Mouse (Mus musculus) kidney, postnatal 4 days (tissue): ENCODE results near the gene Mpv17l.
A peak's percentile ranks its signal among the peaks of the same experiment; 100 is the strongest.
"Not testable (repeated sequence)": the region's sequence is repeated elsewhere in the genome, so short reads cannot be mapped to it uniquely, and the experiment has no call there.

Source experiments
- DNase-seq, 2 experiments: peaks; one replicate each; pipeline ENCODE4 v3.0.0; 2021; ENCODE audit warnings: mixed read lengths in 2 of 2

Gene Mpv17l

DNA sequence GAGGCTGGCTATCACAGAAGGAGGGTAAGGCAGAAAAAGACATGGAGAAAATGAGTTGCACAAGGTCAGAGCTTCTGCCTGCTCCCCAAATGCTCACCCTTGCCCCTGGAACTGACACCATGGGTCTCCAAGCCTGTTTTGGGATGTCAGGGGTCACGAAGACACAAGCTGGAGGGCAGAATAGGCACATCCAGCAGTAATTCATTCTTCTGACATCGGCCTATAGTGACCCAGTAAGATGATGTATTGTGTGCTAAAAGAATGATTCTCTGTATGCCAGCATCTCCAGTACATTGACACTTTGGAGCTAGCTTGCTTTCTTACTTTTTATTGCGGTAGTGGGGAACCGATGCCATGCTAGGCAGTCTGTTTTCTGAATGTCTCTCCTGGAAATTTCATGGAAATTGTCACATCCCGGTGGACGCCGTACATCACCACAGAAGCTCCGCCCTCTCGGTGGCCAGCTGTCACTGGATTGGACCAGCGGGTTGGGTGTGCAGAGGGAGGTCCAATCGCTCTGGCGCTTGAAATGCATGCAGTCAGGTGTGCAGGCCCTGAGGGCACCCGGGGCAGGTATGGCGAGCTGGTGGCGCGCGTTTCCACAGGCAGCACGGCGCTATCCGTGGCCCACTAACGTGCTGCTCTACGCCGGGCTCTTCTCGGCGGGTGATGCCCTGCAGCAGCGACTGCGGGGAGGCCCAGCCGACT lies 37.3 kb downstream of the Mpv17l start:
- peak; percentile 81 to 89 for DNase-seq

DNA sequence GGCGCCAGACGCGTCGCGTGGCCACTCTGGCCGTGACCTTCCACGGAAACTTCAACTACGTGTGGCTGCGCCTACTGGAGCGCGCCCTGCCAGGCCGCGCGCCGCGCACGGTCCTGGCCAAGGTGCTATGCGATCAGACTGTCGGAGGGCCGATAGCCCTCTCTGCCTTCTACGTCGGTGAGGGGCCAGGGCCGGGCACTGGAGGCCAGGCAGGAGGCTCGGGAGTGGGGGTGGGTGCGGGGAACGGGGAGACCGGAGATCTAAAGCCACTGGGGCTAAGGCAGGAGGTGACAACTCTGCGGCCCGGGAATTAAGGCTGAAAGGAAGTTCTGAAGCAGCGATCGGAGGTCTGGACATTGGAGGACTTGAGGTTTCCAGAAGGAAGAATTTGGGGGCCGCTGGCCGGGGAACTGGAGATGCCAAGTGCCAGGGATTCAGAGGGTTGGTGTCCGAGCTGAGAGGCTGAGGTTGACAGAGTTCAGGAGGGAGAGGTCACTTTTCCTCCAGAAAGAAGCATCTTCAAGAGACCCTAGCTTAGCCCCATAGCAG lies 38.0 kb downstream of the Mpv17l start:
- DNase-seq: no peak

DNA sequence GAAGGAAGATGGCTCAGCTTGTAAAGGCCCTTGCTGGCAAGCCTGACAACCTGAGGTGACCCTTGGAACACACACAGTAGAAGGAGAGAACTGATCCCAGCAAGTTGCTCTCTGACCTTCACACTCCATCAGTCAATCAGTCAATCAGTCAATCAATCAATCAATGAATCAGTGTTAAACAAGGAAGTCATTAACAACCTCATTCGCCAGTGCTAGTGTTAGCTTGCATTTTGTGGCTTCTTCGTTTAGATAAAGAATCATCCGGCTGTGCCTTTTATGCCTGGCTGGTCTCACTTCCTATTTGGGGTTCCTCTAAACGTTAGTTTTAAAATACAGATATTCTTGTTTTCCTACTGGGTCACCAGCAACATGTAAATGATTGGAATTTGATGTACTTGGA lies 41.2 kb downstream of the Mpv17l start:
- DNase-seq: no peak

DNA sequence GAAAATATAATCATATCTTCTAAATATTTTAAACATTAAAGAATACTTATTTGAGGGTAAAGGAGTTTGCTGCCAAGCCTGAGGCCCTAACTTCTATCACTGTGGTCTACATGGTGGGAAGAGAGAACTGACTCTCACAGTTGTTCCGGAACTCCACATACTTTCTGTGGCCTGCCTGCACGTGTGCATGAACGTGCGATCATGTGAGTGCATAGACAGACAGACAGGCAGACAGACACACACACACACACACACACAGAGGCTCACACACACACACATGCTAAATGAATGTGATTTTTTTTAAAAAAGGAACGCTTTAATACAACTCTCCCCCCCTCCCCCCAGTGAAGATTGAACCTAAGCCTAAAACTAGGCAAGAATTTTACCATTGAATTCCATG lies 41.8 kb downstream of the Mpv17l start:
- DNase-seq: no peak

DNA sequence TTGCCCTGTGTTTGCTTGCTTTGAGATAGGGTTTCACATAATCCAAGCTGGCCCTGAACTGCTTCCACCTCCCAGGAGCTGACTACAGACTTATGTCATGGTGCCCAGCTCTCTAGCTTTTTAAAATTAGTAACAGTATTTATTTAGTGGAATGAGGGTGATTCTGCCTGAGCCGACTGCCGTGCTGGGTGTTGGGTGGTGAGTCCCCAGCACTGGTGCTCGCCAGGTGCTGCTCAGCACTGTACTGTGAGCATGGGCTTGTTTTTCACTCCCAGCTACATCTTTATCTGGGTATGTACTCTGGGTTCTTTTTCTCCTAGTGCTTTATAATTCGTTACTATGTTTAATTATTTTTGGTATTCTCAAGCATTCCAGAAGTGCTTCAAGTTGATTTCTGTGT lies 42.2 kb downstream of the Mpv17l start:
- DNase-seq: no peak

DNA sequence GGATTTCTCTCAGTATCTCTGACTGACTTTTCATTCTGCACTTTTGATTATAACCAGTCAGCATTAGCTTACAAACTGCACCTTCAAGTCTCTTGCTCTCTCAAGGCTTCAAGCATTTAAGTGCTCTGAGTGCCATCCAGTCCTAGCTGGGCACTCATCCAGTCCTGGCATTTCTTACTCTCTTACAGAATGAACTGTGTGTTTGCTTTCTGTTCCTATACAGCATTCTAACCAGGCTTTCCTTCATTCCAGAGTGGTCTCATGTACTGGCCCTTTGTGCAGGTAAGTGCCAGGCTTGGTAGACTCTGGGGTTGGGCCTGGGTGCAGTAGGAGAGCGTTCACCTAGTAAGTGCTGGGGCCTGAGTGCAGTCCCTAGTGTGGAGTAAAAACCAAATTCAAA lies 43.3 kb downstream of the Mpv17l start:
- DNase-seq: no peak

DNA sequence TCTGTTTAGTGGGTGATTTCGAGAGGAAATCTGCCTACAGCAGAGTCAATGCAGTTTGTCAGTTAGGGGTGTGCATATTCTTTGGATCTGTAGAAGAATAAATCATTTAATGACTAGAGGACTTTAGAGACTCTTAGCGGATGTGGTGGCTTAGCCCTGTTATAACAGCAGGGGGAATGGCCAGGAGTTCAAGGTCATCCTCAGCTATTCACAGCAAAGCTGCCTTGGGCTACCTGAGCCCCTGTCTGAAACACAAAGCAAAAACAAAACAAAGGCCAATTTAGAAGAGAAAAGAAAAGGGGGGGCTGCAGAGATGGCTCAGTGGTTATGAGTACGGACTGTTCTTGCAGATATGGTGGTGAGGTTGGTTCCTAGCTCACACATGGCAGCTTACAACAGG lies 48.3 kb downstream of the Mpv17l start:
- DNase-seq: no peak

DNA sequence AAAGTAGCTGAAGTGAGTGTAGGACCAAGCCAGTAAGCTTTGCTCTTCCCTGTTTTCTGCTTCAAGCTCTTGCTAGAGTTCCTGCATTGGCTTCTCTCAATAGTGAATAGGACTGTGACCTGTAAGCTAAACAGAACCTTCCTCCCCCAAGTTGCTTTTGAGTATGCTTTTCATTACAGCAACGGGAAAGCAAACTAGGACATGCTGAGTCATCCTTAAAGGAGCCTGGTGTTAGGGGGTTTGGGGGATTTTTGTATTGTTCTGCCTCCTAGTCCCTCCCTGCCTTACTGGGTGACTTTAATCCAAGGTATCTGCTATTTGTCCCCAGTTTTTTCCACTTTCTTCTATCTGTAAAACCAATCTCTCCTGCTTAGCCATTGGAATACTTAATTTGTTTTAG lies 59.1 kb downstream of the Mpv17l start:
- DNase-seq: no peak

DNA sequence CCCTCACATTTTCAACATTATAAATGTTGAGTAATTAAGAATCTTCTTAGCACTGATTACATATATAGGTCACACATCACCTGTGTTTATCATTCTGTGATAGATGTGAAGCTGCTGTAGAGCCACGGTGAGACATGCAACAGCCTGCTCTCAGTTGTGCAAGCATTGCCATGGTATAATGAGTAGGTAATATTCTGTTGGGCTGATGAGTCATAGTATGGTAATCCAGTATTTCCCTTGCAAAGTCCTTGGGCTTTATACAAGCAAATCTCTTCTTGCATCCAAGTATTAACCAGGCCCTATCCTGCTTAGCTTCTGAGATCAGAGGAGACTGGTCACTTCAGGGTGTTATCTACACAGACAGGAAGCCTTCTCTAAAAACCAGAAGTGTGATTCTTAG lies 66.1 kb downstream of the Mpv17l start:
- no peak for DNase-seq

DNA sequence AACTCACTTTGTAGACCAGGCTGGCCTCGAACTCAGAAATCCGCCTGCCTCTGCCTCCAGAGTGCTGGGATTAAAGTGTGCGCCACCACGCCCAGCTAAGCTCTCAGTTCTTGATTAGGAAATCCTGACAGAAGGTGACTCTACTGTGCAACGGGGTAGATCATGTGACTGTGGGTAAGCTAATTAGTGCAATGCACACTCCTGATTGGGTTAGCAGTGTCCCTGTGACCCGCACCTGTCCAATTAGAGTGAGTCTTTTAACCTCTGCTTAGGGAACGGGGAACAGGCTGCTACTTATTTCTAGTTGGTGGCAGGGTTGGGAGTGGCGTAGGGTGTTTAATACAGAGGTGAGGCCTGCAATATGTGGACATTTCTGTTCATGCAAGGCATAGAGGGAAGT lies 69.1 kb downstream of the Mpv17l start:
- DNase-seq: no peak

DNA sequence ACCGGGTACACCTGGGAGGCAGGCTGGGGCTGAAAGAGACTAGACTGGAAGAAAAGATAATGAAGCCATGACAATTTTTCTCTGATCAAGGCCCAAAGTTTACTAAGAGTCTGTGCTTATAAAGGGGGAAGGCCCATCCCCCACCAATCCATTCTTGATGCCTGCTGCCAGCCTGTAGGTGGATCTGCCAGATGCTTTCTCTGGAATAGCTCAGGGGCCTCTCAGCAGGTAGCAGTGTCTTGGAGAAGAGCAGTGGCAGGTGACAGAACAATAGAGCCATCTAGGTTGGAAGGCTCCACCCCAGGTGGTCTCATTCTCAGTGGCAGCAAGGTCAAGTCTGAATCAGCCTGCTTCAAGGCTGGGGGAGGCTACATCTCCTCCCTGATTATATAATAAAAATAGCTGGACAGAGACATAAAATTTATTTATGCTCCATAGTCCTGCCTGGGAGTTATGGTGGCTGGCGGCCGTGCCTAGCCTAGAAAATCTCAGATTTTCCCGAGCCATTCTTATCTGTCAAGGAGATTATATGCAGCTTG lies 73.5 kb downstream of the Mpv17l start:
- DNase-seq: not testable (repeated sequence)

DNA sequence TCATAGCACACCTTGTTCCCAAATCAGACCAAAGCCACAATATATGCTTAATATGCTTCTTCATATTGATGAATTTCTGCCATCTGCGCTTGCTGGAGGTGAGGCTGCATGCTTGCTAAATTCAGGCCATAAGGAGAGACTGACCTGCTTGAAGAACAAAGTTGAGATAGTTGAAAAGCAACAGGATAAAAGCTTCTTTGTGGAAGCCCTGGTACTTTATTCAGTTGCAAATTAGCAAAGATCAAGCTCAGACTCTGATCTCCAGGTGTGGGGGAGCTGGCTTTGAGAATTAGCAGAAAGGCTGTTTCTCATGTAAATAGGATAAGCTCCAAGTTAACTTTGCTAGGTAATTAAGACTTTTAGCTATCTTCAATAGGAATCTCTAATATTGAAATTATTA lies 74.1 kb downstream of the Mpv17l start:
- not testable (repeated sequence) for DNase-seq

DNA sequence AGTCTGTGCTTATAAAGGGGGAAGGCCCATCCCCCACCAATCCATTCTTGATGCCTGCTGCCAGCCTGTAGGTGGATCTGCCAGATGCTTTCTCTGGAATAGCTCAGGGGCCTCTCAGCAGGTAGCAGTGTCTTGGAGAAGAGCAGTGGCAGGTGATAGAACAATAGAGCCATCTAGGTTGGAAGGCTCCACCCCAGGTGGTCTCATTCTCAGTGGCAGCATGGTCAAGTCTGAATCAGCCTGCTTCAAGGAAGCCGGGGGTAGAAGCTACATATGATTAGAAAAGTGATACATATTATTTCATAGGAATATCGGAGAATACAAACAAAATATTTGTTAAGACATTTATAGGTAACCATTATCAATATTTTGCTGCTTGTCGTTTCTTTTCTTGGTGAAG lies 78.8 kb downstream of the Mpv17l start:
- not testable (repeated sequence) for DNase-seq

DNA sequence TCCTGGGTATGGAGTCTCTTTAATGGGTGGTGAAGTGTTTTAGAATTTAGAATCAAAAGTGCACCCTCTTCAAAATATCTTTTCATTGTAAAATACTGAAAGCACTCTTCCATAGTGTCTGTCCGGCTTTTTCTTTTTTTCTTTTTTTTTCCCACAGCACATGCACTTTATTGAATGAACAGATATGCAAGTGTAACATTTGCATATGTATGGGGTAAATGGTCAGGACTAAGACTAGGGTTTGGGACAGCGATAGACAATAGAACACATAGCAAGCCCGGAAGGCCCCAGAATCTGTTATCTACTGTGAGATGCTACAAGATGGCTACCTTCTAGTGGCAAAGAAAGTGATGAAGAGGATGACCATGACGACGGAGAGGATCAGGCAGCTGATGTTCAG lies 80.2 kb downstream of the Mpv17l start:
- DNase-seq: no peak

DNA sequence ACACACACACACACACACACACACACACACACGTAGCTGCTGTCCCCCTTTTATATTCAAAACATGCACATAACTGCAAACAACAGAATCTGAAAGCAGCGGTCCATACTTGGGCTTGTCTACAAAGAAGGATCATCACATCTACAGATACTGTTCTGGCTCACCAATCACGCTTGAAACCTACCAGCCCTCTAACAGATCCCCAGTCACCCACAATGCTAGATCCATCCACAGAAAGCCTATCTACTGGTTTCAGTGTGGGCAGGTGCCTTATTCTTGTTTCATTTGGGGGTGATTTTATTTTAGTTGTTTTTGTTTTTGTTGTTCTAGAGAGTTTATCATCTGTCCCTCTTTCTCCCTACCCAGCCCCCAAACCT lies 83.2 kb downstream of the Mpv17l start:
- DNase-seq: no peak

DNA sequence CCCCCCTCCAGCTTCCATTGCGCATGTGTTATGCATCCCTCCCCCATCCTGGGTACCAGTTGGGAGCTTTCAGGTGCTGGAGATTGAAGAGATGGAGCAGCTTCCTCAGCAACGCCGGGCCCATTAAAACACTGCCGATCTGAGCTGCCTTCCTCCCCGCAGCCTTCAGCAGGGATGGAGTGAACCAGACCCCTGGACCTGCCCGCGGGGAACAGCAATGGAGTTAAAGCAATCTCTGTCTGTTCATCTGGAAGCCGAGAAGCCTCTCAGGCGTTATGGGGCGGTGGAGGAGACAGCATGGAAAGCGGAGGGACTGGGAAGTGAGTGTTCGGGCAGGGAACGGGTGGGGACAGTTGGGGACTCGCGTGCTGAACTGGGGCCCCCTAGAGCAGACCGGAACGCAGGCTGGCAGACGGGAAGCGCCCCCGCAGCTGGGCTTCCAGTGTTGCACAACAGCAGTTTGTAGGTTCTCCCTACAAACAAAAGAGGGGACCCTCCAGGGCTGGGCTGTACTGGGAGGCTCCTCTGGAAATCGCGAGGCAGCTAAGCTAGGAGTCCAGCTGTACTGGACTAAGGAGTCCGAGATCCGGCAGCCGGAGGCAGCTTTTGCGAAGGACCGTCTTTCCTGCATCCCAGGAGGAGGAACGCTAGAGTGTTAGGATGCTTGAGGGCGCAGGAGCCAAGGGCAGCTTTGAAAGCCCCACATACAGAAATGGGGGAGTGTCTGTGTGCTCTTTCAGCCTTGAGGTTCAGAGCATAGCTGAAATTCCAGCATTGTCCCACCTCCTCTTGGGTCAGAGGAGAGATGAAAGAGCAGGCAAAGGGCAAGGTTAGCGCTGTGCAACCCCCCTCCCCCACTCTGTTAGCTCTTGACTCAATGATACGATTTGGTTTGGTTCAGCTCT lies 83.9 kb downstream of the Mpv17l start, which contains the start of the genes 2900011O08Rik and Ifitm7:
2900011O08Rik (plus strand) TSS at position 31 of the 905 bp plus-strand sequence.
Ifitm7 (minus strand) TSS at position 315 of the 905 bp plus-strand sequence.
- DNase-seq: peak; percentile 21 to 38

DNA sequence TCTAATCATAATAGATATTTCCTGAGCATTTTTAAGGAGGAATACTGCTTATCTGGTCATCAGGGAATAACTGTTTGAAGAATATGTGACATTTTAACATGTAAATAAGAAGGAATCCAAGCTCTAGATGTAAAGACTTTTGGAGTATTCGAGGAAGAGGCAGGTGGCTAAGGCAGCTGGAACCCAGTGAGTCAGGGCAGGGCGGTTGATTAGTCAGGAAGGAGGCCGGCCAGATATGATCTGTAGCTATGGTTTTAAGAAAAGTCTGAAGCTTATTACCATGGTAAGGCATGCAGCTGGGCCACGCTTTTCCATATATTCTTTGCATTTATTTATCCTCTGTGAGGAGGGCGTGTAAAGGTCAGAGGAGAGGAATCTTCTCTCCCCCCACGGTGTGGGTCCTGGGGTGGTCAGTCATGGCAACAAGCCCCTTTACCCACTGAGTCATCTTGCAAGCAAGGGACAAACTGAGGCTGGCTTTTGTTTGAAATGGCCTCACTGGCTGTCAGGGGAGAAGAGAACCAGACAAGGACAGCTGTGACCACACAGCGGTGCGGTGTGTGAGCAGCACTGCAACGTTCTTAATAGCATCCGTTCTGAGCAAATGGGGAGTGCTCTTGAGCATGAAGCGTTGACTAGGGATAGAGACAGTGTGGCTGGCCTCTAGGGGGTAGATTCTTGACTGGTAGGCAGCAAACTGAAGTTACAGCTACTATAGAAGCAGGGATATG lies 89.7 kb downstream of the Mpv17l start:
- DNase-seq: no peak

DNA sequence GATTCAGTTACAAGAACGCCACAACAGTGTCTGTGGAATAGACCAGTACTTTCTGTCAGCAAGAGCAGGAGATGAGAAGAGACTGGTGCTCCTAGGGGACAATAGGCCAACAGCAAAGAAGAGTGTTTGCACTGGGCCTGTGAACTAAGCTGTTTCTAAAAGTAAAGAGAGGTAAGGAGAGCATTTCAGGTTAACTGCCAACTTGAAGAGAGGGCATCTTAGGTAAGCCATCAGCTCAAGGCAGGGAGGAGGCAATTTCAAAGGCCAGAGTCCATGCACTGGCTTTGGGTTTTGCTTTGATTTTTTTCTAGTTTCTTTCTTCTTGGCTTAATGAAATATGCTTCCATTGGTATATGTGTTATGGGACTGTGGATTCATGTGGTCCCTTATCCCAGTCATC lies 91.1 kb downstream of the Mpv17l start:
- DNase-seq: no peak

DNA sequence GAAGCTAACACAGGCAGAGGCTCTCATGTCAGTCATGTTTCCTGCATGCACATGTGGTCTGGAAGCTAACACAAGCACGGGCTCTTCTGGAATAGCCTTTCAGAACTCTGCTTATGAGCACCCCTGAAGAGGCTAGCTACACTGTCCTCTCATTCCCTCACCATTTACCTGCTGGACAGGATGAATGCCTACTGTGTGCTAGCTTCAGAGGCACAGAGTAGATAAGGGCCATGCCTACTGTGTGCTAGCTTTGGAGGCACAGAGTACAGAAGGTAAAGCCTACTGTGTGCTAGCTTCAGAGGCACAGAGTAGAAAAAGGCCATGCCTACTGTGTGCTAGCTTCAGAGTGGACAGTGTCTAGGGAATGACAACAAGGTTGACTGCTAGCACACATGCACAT lies 91.5 kb downstream of the Mpv17l start:
- no peak for DNase-seq
